Mouse (Mus musculus): ENCODE measurements around the gene Lmbr1.
A peak's percentile ranks its signal among the peaks of the same experiment; 100 is the strongest.

Lmbr1 gene

GRCm38 (mm10) chr5:29251496-29251873 is 126.7 kb downstream of the Lmbr1 start:
- no peak for DNase-seq

- no peak for DNase-seq
These were observed 127.2 kb downstream of the Lmbr1 start for GRCm38 (mm10) chr5:29250795-29251495.

- DNase-seq, result no peak
These were observed 133.4 kb downstream of the Lmbr1 start for GRCm38 (mm10) chr5:29244769-29245168.

- DNase-seq, result no peak
These were observed 139.8 kb downstream of the Lmbr1 start for GRCm38 (mm10) chr5:29238379-29238778.

- no peak for DNase-seq
These were observed 147.7 kb downstream of the Lmbr1 start for GRCm38 (mm10) chr5:29230481-29230880.

- DNase-seq, result no peak
These were observed 154.1 kb downstream of the Lmbr1 start for GRCm38 (mm10) chr5:29224089-29224488.

- DNase-seq, result no peak
These were observed 160.2 kb downstream of the Lmbr1 start for GRCm38 (mm10) chr5:29217997-29218396.

GRCm38 (mm10) chr5:29211980-29212555 is 166.1 kb downstream of the Lmbr1 start:
- no peak for DNase-seq

GRCm38 (mm10) chr5:29205690-29206089 is 172.5 kb downstream of the Lmbr1 start:
- DNase-seq, result peak; percentile 28

- no peak for DNase-seq
These were observed 178.3 kb downstream of the Lmbr1 start for GRCm38 (mm10) chr5:29199868-29200267.

GRCm38 (mm10) chr5:29198960-29199488 is 179.2 kb downstream of the Lmbr1 start:
- DNase-seq, result no peak

- no peak for DNase-seq
These were observed 181.0 kb downstream of the Lmbr1 start for GRCm38 (mm10) chr5:29197187-29197586.

- DNase-seq, result no peak
These were observed 181.9 kb downstream of the Lmbr1 start for GRCm38 (mm10) chr5:29196264-29196658.

GRCm38 (mm10) chr5:29195570-29196263 is 182.5 kb downstream of the Lmbr1 start, which contains the start of gene Rnf32:
Gene Rnf32, plus strand, starts transcription at chr5:29195992.
- peak; percentile 91 for DNase-seq

GRCm38 (mm10) chr5:29195231-29195569 is 183.0 kb downstream of the Lmbr1 start:
- no peak for DNase-seq

- DNase-seq, result no peak
These were observed 191.4 kb downstream of the Lmbr1 start for GRCm38 (mm10) chr5:29186798-29187197.

All from thymus, postnatal 4 days (tissue).